Mouse (Mus musculus): ENCODE measurements around the gene Syce3.

Gene Syce3

DNA sequence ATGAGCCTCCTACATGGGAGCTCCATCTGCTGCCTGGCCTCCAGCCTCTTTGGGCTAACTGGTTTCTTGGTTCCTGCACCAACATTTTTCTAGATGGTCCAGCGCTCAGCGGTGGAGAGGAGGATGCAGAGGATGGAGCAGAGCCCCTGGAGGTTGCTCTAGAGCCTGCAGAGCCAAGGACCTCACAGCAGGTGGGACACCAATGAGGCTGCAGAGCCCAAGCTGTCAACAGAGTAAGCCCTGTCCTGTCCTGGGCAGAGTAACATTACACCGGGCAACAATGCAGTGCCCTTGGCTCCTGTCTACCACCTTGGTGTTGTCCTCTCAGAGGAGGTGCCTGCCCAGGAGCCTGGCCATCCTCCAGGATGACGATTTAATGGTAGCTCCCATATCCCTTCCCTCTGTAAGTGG is 45.2 kb downstream of the Syce3 start:
- DNase-seq: no peak

DNA sequence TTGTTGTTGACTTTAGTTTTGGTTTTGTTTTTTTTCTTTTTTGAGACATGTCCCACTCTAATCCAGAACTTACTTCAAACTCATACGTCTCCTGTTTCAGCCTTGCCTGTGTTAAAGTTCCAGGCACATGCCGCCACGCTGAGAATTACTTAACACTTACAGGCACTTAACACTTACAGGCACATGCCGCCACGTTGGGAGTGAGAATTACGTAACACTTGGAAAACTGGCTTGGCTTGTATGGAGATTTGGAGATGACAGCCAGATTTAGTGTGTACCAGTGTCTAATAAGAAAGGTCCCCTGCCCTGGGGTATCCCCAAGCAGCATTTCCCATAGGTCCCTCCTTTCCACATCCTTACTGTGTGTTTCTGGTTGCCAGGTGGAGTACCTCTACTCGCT is 47.3 kb downstream of the Syce3 start:
- no peak for DNase-seq

DNA sequence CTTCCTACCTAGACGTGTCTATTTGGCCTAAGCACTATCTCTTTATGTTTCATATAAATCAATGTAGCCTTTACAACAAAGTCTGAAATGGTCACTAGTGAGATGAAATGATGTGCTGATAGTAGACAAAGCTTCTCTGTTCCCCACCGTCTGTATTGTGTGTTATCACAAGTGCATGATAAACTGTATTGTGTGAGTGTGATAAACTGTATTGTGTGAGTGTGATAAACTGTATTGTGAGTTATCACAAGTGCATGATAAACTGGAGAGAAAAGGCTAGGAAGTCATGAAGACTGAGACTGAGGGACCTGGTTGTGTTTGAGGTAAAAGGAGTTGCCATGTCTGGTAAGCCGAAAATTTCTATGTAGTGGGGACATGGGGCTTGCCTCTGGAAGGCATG is 51.5 kb downstream of the Syce3 start:
- DNase-seq: no peak

DNA sequence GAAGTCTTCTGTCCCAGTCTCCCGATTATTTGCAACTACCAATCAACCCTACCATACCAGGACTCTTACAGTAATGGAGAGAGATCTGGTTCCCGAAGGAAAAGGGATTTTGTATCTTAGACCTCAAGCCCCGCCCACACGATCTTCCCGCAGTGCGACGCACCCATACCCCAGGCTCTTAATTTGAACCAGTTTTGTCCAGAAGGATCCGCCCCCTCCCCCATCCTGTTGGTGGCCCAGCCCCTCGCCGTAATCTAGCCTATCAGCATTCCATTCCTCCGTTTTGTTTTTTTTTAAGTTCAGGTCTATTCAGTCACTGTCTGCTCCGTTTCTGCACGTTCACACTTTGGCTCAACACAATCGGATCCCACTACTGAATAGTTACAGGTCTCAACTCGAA is 53.9 kb downstream of the Syce3 start:
- DNase-seq: peak; percentile 92

DNA sequence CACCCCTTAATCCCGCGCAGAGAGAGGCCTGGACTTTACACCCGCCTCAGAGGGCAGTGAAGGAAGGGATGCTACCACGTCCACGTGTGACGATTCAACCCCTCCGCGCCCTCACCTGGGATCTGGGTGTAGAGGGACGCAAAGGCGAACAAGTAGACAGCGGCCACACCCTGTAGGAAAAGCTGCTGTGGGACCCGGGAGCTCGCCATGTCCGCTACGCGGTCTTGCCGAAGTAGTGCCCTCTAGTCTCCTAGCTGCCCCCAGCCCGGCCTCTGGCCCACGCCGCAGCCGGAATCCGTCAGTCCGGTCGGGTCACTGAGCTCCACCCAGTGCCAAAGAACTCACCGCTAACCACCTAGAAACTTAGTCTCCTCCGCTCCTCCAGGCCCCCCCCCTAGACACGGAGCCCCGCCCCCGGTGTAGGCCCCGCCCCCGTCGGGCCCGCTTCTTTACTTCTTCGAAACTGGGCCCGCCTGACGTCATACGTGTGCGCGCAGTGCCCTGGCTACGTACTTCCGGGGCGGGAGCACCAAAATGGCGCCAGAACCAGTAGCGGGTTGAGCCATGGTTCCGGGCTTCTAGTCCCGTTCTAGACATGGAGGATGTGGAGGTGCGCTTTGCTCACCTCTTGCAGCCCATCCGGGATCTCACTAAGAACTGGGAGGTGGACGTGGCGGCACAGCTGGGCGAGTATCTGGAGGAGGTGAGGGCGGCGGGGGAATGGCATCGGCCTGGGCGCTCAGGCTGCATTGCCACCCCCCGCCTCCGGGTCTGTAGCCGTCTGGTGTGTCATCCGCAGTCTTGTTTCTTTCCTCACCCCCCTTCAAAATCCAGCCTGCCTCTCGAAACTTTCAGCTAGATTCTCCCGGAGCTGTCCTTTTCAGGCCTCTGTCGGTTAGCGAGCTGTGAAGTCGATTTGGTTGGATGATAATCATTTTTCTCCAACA is 54.8 kb downstream of the Syce3 start, which contains the start of the genes Lmf2 and Ncaph2:
TSS of gene Lmf2 (minus strand) at position 419 of the 947 bp plus-strand sequence.
TSS of gene Ncaph2 (plus strand) at position 479 of the 947 bp plus-strand sequence.
- peak; percentile 97 for DNase-seq

DNA sequence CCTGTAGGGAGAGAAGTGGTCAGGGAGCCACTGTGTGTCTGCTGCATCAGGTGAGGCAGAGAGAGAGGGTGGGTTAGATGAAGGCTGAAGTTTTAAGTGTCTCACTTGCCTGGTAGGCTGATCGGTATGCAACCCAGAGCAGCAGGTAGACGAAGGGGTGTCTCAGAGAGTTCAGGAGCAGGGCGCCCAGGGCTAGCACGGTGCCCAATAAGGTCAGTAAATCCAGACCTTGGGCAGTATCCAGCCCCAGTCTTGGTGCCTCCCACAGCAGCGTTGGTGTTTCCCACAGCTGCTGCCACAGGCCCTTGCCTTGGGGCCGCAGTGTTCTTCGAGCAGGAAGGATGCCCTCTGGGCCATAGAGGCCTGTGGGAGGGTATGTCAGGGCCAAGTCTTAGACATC is 55.8 kb downstream of the Syce3 start:
- no peak for DNase-seq

DNA sequence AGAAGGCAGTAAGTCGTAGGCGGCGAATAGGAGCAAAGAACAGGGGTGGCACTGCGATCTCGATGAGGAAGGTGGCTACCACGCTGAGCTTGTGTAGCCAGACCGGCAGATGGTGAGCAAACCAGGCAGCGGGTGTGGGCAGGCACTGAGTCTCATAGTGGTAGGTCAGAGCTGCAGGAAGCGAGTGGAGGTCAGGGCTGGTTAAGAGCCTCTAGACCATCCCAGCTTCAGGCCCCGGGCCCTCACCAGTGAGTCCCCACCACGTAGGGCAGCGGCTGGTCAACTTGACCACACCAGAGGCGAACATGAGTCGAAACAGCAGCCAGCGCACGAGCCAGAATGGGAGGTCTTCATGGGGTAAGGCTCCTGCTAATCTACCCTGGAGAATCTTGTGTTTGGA is 56.5 kb downstream of the Syce3 start:
- no peak for DNase-seq

DNA sequence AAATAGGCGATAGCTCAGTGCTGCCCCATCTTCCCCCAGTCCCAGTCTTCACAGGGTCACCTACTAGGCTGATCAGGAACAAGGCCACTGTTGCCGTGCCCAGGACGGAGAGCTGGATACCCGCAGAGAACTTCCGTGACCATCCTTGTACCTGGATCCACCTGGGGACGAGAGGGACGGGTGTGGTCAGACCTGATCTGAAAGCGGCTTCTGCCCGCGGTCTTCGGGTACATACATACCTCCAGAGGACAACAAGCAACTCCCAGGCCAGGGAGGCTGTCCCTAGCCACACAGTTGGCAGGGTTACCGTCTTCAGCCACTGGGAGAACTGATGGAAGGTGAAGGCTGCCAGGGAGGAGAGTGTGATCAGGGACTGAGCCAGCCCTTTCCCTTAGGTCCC is 57.5 kb downstream of the Syce3 start:
- no peak for DNase-seq

DNA sequence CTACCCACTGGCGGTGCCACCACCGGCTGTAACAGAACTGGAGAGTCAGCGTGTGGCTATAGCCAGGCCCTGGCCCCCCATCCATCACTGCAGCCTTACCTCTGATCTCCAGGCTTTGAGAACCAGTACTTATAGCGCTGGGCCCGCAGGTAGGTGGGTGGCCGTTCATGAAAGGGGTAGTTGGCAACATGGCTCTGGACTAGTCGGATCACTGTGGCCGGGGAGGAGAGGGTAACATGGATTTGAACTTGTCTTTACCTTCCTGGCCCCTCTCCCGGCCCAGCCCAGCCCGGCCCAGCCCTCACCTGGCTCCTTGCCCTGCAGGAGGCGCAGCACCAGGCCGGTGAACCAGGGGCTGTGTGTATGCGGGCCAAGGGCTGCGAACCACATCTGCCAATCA is 58.2 kb downstream of the Syce3 start:
- DNase-seq: no peak

DNA sequence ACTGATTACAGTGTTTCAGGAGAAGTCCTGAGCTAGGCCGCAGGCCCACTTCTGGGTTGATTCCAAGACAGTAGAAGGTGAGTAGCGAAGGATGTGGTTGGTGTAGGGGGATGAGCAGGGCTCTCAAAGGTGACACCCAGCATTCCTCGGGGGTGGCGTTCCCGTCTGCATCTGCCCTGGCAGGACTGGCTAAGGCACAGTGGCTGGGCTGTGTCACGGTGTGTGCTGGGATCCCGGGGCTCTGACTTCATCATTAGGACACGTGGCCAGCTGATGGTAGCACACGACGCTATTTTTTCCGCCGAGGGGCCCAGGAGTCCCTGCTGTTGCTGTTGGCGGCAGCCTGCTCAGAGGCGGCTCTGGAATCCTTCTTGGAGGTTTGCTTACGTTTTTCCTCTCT is 59.0 kb downstream of the Syce3 start:
- DNase-seq: no peak

DNA sequence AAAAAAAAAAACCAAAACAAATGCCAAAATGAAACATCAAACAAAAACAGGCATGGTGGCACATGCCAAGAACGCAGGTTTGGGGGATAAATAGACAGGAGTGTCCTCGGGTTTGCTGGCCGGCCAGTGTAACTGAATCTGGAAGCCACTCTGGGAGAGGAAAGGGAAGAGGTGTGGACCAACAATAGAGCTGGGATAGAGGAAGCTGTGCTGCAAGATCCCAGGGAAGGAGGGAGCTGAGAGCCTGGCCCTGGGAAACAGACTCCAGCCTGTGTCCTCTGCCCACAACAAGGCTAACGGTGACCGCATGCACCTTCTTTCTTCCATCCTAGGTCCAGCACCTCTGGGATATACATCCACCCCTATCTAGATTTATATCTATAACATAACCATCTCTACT is 59.9 kb downstream of the Syce3 start:
- no peak for DNase-seq

DNA sequence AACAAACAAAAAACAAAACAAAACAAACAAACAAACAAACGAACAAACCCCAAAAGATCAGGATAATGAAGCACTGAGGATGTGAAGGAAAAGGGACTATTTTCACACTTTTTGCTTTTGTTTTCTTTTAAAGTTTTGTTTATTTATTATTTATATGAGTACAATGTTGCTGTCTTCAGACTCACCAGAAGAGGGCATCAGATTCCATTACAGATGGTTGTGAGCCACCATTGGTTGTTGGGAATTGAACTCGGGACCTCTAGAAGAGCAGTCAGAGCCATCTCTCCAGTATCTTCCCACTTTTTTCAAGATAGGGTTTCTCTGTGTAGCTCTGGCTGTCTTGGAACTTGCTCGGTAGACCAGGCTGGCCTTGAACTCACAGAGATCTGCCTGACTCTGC is 67.0 kb downstream of the Syce3 start:
- DNase-seq: no peak

DNA sequence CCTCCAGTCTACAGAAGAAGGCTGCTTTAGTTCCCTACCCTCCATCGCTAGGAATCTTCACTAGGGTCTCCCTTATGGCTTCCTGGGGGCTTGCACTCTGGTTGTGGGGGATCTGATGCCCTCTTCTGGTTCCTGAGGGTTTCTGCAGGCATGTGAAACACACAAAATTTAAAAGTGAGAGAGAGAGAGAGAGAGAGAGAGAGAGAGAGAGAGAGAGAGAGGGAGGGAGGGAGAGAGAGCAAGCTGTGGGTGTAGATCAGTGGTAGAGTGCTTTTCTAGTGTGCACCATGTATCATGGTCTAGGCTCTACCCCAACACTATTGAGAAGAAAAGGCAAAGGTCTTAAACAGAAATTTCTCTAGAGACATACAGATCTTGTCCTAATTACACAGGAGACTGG is 68.6 kb downstream of the Syce3 start:
- peak; percentile 25 for DNase-seq

All from retina, postnatal 1 day (tissue).